Mouse (Mus musculus) hindbrain, embryonic 15.5 days (tissue): ENCODE results near the gene Frmd4a. TPM values are rescaled to one million over a fixed set of nuclear protein-coding genes. Genes with fewer than 3 reads are reported as not detected.

Source experiments
- ATAC-seq: fragments of 200-750 bp; cut with Nextera tagmentation; 2 replicates; pipeline ENCODE4 v1.8.0; 2017; ENCODE audit warnings: low read depth, moderate number of reproducible peaks, moderate TSS enrichment; ENCODE audit not compliant: low FRiP score
- H3K27ac ChIP-seq: fragments of 300-500 bp; sonication (generic); replicated peaks from 2 replicates; pipeline ENCODE4 v1.5.1; 2015; ENCODE audit warnings: mild to moderate bottlenecking, inconsistent platforms
- H3K27me3 ChIP-seq: fragments of 300-500 bp; sonication (generic); 2 replicates; pipeline ENCODE4 v1.6.1; 2015; ENCODE audit warnings: control low read depth, inconsistent platforms
- H3K36me3 ChIP-seq: fragments of 300-500 bp; sonication (generic); 2 replicates; pipeline ENCODE4 v1.6.1; 2015; ENCODE audit warnings: control low read depth, inconsistent platforms
- H3K4me1 ChIP-seq: fragments of 300-500 bp; sonication (generic); replicated peaks from 2 replicates; pipeline ENCODE4 v1.6.1; 2015; ENCODE audit warnings: control low read depth, inconsistent platforms
- H3K4me2 ChIP-seq: fragments of 300-500 bp; sonication (generic); 2 replicates; pipeline ENCODE4 v1.6.1; 2015; ENCODE audit warnings: moderate library complexity, mild to moderate bottlenecking, inconsistent platforms
- H3K4me3 ChIP-seq: fragments of 300-500 bp; sonication (generic); 2 replicates; pipeline ENCODE4 v1.5.1; 2015; ENCODE audit warnings: mild to moderate bottlenecking, inconsistent platforms
- H3K9ac ChIP-seq: fragments of 300-500 bp; sonication (generic); 2 replicates; pipeline ENCODE4 v1.6.1; 2015; ENCODE audit warnings: inconsistent platforms
- H3K9me3 ChIP-seq: fragments of 300-500 bp; sonication (generic); 2 replicates; pipeline ENCODE4 v1.6.1; 2016; ENCODE audit warnings: control low read depth, inconsistent platforms
- WGBS: fragments of 180-500 bp; shearing (Covaris S2); methylation state at CpG from one replicate; pipeline ENCODE4 v1.1.7; 2015; 5-methylcytosine and 5-hydroxymethylcytosine counted together
- polyA plus RNA-seq: library from polyadenylated mRNA; unstranded; fragments of >200 nt; fragmentation: Nextera tagmentation; extraction: Ambion mirVana; gene quantifications from 2 replicates; pipeline ENCODE4 v1.2.1, GENCODE M21; 2015

Gene Frmd4a
- polyA plus RNA-seq, 1 experiment from 2014 or later, result 56.1 TPM

- Histone ChIP-seq H3K9me3 (no peaks in the 10 kb centered on the region), H3K9ac (no peak overlapping the region), H3K4me3 (no peak overlapping the region), H3K36me3 (no peaks in the 10 kb centered on the region), H3K4me2 (no peak overlapping the region), H3K27me3 (no peaks in the 10 kb centered on the region), H3K4me1 (peaks cover 35% of the 10 kb centered on the region), H3K27ac (no peak overlapping the region)
- WGBS, result 52% methylated on average over 10 of the region's 10 CpGs
- ATAC-seq, result no peak
Measured at GRCm38 (mm10) chr2:4296881-4297280, 279.4 kb downstream of the Frmd4a start.

- Histone ChIP-seq H3K9me3 (no peaks in the 10 kb centered on the region), H3K4me2 (peak overlapping the region; percentile 40), H3K36me3 (no peaks in the 10 kb centered on the region), H3K4me1 (peaks cover 36% of the 10 kb centered on the region), H3K9ac (no peak overlapping the region), H3K27ac (peak overlapping the region; percentile 6; the same call in 1 of the 2 replicates), H3K4me3 (no peak overlapping the region), H3K27me3 (no peaks in the 10 kb centered on the region)
- ATAC-seq, result peak; percentile 31; the same call in 1 of the 2 replicates
- WGBS, result 10% methylated on average over 19 of the region's 19 CpGs
Measured at GRCm38 (mm10) chr2:4298325-4299215, 281.1 kb downstream of the Frmd4a start.

GRCm38 (mm10) chr2:4299593-4299992 is 282.1 kb downstream of the Frmd4a start:
- no peaks in the 10 kb centered on the region for H3K27me3 ChIP-seq
- ATAC-seq, result no peak
- H3K4me2 ChIP-seq, result 0 out of 2 replicates have a peak overlapping the region, but pooled peaks have one; percentile 51
- H3K4me3 ChIP-seq, result no peak overlapping the region
- no peak overlapping the region for H3K9ac ChIP-seq
- H3K27ac ChIP-seq, result no peak overlapping the region
- no peaks in the 10 kb centered on the region for H3K36me3 ChIP-seq
- WGBS, result 63% methylated on average over 12 of the region's 12 CpGs
- peaks cover 36% of the 10 kb centered on the region for H3K4me1 ChIP-seq
- H3K9me3 ChIP-seq, result no peaks in the 10 kb centered on the region

- Histone ChIP-seq H3K4me1 (peaks cover 36% of the 10 kb centered on the region), H3K4me3 (peak overlapping the region; percentile 30), H3K27me3 (no peaks in the 10 kb centered on the region), H3K36me3 (no peaks in the 10 kb centered on the region), H3K9ac (peak overlapping the region; percentile 17; the same call in 1 of the 2 replicates), H3K27ac (peak overlapping the region; percentile 76), H3K4me2 (peak overlapping the region; percentile 51), H3K9me3 (no peaks in the 10 kb centered on the region)
- ATAC-seq, result peak; percentile 24; the same call in 1 of the 2 replicates
- WGBS, result 22% methylated on average over 13 of the region's 13 CpGs
Measured at GRCm38 (mm10) chr2:4300383-4300811, 282.9 kb downstream of the Frmd4a start.

DNA sequence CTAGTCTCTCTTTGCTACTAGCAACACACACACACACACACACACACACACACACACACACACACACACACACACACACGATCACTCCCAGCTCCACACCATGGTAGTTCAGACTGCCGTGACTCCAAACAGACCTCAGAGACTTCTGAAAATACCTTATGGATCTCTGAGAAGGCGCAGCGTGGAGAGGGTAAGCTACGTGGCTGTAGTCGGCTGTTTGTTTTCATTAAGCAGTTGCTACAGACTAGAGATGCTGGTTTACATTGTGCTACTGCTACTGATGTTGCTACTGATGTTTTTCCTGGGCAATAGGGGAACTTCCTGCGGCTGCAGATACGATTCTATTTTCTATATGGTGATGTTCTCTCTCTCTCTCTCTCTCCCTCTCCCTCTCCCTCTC is 283.3 kb downstream of the Frmd4a start:
- ATAC-seq, result peak; percentile 43
- 19% methylated on average over 8 of the region's 8 CpGs for WGBS
- H3K4me2 ChIP-seq, result peak overlapping the region; percentile 51
- H3K9me3 ChIP-seq, result no peaks in the 10 kb centered on the region
- H3K4me1 ChIP-seq, result peaks cover 36% of the 10 kb centered on the region
- no peaks in the 10 kb centered on the region for H3K27me3 ChIP-seq
- H3K4me3 ChIP-seq, result peak overlapping the region; percentile 30
- peak overlapping the region; percentile 76 for H3K27ac ChIP-seq
- peak overlapping the region; percentile 17; the same call in 1 of the 2 replicates for H3K9ac ChIP-seq
- no peaks in the 10 kb centered on the region for H3K36me3 ChIP-seq

DNA sequence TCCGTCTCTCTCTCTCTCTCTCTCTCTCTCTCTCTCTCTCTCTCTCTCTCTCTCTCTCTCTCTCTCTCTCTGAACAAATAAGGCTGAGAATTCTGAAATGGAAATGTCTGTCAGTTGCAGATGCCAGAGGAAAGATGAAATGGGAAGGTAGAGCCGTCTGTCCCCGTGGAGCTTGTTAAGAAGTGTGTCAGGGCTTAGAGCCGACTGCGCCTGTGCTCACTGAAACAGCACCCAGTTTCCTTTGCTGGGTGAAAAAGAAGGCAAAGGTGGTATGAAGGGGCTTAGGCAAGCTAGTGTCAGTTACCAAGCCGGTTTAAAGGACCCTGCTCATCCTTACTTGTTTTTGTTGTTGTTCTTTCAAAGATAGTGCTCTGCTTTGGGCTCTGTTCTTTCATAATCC is 283.7 kb downstream of the Frmd4a start:
- Histone ChIP-seq H3K36me3 (no peaks in the 10 kb centered on the region), H3K4me3 (peak overlapping the region; percentile 17; the same call in 1 of the 2 replicates), H3K9ac (no peak overlapping the region), H3K9me3 (no peaks in the 10 kb centered on the region), H3K27ac (peak overlapping the region; percentile 68), H3K4me1 (peaks cover 36% of the 10 kb centered on the region), H3K27me3 (no peaks in the 10 kb centered on the region), H3K4me2 (peak overlapping the region; percentile 51)
- ATAC-seq, result no peak
- 22% methylated on average over 5 of the region's 6 CpGs for WGBS

GRCm38 (mm10) chr2:4301692-4302091 is 284.2 kb downstream of the Frmd4a start:
- H3K4me3 ChIP-seq, result peak overlapping the region; percentile 17; the same call in 1 of the 2 replicates
- peak overlapping the region; percentile 68 for H3K27ac ChIP-seq
- H3K27me3 ChIP-seq, result no peaks in the 10 kb centered on the region
- H3K9ac ChIP-seq, result no peak overlapping the region
- peak overlapping the region; percentile 51 for H3K4me2 ChIP-seq
- ATAC-seq, result no peak
- H3K9me3 ChIP-seq, result no peaks in the 10 kb centered on the region
- no peaks in the 10 kb centered on the region for H3K36me3 ChIP-seq
- H3K4me1 ChIP-seq, result peaks cover 37% of the 10 kb centered on the region
- 55% methylated on average over 7 of the region's 7 CpGs for WGBS

- Histone ChIP-seq H3K36me3 (no peaks in the 10 kb centered on the region), H3K9me3 (no peaks in the 10 kb centered on the region), H3K27ac (no peak overlapping the region), H3K4me2 (peak overlapping the region; percentile 51; the same call in 1 of the 2 replicates), H3K9ac (no peak overlapping the region), H3K4me1 (peaks cover 41% of the 10 kb centered on the region), H3K4me3 (no peak overlapping the region), H3K27me3 (no peaks in the 10 kb centered on the region)
- ATAC-seq, result no peak
- WGBS, result 86% methylated on average over 3 of the region's 3 CpGs
Measured at GRCm38 (mm10) chr2:4302119-4302518, 284.6 kb downstream of the Frmd4a start.

DNA sequence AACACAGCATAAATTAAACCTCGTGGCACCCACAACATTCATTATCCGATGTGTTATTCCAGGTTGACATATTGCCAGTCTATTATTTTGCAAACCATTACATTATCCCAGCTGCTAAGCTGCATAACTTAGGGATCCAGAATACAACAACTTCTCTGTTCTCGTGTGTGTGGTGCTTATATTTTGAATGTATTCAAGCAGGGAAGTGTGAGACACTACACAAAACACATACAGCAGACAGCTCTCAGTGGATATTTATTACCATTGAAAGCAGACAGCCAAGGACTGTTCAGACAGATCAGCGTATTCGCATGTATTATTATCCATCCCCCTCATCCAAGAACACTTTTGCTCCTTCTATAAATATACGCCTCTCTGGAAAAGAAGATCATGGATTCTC is 289.6 kb downstream of the Frmd4a start:
- Histone ChIP-seq H3K27ac (no peak overlapping the region), H3K9me3 (no peaks in the 10 kb centered on the region), H3K4me2 (no peak overlapping the region), H3K4me3 (no peak overlapping the region), H3K27me3 (no peaks in the 10 kb centered on the region), H3K9ac (no peak overlapping the region), H3K4me1 (0 out of 2 replicates have a peak, but pooled peaks cover 7% of the 10 kb centered on the region), H3K36me3 (no peaks in the 10 kb centered on the region)
- no peak for ATAC-seq
- 56% methylated on average over 6 of the region's 6 CpGs for WGBS

DNA sequence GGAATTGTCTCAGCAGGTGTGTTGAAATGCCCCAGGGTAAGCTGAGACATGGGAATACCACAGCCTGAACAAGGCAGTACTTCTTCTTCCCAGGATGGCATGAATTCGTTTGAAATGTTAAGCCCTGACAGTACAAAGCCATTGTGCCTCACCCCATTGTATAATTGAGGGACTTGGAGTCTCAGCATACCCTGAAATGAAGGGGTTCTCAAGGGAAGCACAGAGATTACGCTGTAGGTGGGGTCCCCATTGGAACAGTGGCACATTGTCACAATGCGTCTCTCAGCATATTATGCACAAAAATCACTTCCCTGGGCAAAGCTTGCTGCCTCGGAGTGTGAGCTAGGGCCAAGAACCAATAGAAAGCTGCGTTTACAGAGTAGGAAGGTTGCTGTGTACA is 297.0 kb downstream of the Frmd4a start:
- no peaks in the 10 kb centered on the region for H3K36me3 ChIP-seq
- WGBS, result 57% methylated on average over 5 of the region's 5 CpGs
- H3K4me1 ChIP-seq, result no peaks in the 10 kb centered on the region
- ATAC-seq, result no peak
- H3K9ac ChIP-seq, result no peak overlapping the region
- H3K27ac ChIP-seq, result no peak overlapping the region
- H3K27me3 ChIP-seq, result no peaks in the 10 kb centered on the region
- no peak overlapping the region for H3K4me3 ChIP-seq
- no peaks in the 10 kb centered on the region for H3K9me3 ChIP-seq
- no peak overlapping the region for H3K4me2 ChIP-seq

DNA sequence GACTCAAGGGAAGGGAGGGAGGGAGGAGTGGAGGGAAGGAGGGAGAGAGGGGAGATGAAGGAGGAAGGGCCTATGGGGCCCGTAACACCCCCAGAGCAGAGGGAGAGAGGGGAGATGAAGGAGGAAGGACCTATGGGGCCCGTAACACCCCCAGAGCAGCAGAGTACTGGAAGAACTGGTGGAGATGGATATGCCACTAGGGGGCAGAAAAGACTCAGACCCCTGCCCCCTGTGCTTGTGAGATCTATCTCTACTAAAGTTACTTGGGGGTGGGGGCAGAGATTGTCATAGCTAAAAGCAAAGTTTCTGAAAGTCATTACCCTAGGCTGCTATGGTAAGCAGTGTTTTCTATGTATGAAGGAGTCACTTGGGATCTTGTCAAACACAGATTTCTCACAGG is 299.1 kb downstream of the Frmd4a start:
- 89% methylated on average over 2 of the region's 2 CpGs for WGBS
- Histone ChIP-seq H3K27me3 (no peaks in the 10 kb centered on the region), H3K36me3 (no peaks in the 10 kb centered on the region), H3K4me1 (no peaks in the 10 kb centered on the region), H3K4me2 (no peak overlapping the region), H3K27ac (no peak overlapping the region), H3K4me3 (no peak overlapping the region), H3K9me3 (no peaks in the 10 kb centered on the region), H3K9ac (no peak overlapping the region)
- ATAC-seq, result no peak

DNA sequence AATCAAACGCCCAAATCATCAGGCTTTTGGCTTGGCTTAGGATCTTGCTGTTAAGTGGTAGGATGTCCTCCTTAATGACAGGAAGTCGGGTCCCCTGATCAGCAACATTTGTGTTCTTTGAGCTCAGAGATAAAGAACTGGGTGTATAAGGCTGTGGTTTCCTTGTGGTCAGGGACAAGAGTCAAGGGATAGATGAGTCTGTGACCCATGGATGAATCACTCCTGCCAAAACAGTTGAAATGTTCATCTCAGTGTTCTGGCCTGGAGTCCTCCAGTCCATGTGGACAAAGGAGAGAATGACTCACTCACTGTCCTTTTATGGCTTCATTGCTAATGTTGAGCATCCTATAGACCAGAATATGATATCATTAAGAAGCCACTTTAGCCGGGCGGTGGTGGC is 300.6 kb downstream of the Frmd4a start:
- H3K36me3 ChIP-seq, result no peaks in the 10 kb centered on the region
- H3K27ac ChIP-seq, result no peak overlapping the region
- no peak for ATAC-seq
- no peak overlapping the region for H3K9ac ChIP-seq
- no peaks in the 10 kb centered on the region for H3K9me3 ChIP-seq
- no peak overlapping the region for H3K4me3 ChIP-seq
- no peak overlapping the region for H3K4me2 ChIP-seq
- no peaks in the 10 kb centered on the region for H3K27me3 ChIP-seq
- 85% methylated on average over 4 of the region's 4 CpGs for WGBS
- no peaks in the 10 kb centered on the region for H3K4me1 ChIP-seq
